Mouse (Mus musculus): ENCODE measurements around the gene Auts2. TPM values are rescaled to one million over a fixed set of nuclear protein-coding genes. Genes with fewer than 3 reads are reported as not detected.

Auts2 gene
- total and polyA plus RNA-seq, 3 experiments: not detected

DNA sequence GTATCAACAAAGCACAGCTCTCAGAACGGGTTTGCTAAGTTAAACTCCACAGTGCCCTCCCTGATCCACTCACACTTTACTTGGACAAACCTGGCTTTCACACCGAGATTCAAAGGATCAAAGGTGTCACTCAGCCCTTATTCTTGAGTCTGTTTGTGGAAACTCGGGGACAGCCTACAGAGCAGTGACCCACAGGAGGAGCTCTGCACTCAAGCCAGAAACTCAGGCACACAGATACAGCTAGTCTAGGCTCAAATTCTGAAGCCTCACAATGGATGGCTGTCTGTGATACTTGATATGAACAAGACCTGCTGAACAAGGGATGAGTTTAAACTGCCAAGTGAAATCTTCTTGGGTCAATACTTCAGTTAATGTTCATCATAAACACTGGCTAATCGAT, 104.7 kb downstream of the Auts2 start:
- dilution Hi-C loops (cut with MboI; ENCODE audit: extremely low pct_ligation_motif_present, extremely low pct_unique_long_range_greater_than_20kb, low sequenced_read_pairs) (no loop called here), in situ Hi-C loops (cut with MboI; ENCODE audit: low pct_ligation_motif_present, low pct_unique_long_range_greater_than_20kb, low sequenced_read_pairs) (no loop called here)
- DNase-seq (ENCODE audit: extremely low read depth): no peak
- Histone ChIP-seq H3K4me1 (ENCODE audit: control insufficient read depth in 1 of 2, insufficient read depth in 2 of 2) (no peaks in the 10 kb centered on the region), H3K4me2 (ENCODE audit: insufficient read depth, low read depth, poor library complexity, severe bottlenecking) (no peak overlapping the region), H3K36me3 (replicated peaks in 1 of 2; ENCODE audit: control insufficient read depth in 1 of 2, insufficient read depth in 1 of 2, low read length in 1 of 2) (no peaks in the 10 kb centered on the region), H3K27ac (ENCODE audit: insufficient read depth, low read depth) (no peak overlapping the region), H3K27me3 (replicated peaks) (no peaks in the 10 kb centered on the region), H3K4me3 (replicated peaks in 1 of 3; ENCODE audit: low read depth in 2 of 3, low read length in 2 of 3, poor library complexity in 1 of 3) (no peak overlapping the region), H3K9ac (ENCODE audit: insufficient read depth, low read depth) (no peak overlapping the region), H3K79me2 (replicated peaks; ENCODE audit: control insufficient read depth, extremely low read depth, insufficient read depth, poor library complexity, severe bottlenecking) (no peaks in the 10 kb centered on the region), H3K9me3 (replicated peaks; ENCODE audit: low read length) (peaks cover 62% of the 10 kb centered on the region)
- TF ChIP-seq USF2 (conservative IDR thresholded peaks at IDR 0.05; ENCODE audit: low read depth, low read length) (no peak), POLR2A (IDR thresholded peaks at IDR 0.05; ENCODE audit: low read depth, low read length) (no peak), POLR2AphosphoS2 (IDR thresholded peaks at IDR 0.05; ENCODE audit: low read depth, low read length) (no peak), CHD2 (IDR thresholded peaks at IDR 0.05; ENCODE audit: low read length) (no peak), ZC3H11A (IDR thresholded peaks at IDR 0.05; ENCODE audit: low read depth, low read length) (no peak), TBP (conservative IDR thresholded peaks at IDR 0.05; ENCODE audit: low read depth, low read length) (no peak), MAZ (IDR thresholded peaks at IDR 0.05; ENCODE audit: low read depth, low read length) (no peak), ZNF384 (IDR thresholded peaks at IDR 0.05; ENCODE audit: low read depth, low read length) (no peak), MEF2A (IDR thresholded peaks at IDR 0.05; ENCODE audit: borderline replicate concordance, low read depth, low read length) (no peak), GABPA (IDR thresholded peaks at IDR 0.05; ENCODE audit: insufficient replicate concordance, low read depth, low read length) (no peak), MYC (IDR thresholded peaks at IDR 0.05; ENCODE audit: low read depth, low read length) (no peak), SIN3A (IDR thresholded peaks at IDR 0.05; ENCODE audit: low read length) (no peak)

DNA sequence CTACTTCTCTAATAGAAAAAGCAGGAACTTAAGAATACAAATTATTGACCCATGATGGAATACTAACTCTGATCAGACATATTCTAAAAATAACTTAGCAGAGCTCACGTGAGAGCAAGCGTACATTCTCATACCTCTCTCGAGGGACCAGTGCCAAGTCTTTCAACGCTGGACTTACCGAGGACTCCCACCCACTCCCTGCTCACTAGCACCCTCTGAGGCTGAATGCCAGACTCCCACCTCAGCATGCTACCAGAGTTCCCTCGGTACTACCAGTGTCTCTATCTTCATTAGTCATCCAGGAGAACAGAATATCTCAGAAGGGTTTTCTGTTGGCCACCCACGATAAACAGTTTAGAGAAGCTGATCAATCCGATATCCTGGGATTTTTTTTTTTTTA, 105.2 kb downstream of the Auts2 start:
- H3K79me2 ChIP-seq (replicated peaks; ENCODE audit: control insufficient read depth, extremely low read depth, insufficient read depth, poor library complexity, severe bottlenecking): no peaks in the 10 kb centered on the region
- H3K9me3 ChIP-seq (replicated peaks; ENCODE audit: low read length): peaks cover 62% of the 10 kb centered on the region
- no peak overlapping the region for H3K9ac ChIP-seq (ENCODE audit: insufficient read depth, low read depth)
- in situ Hi-C loops (cut with MboI; ENCODE audit: low pct_ligation_motif_present, low pct_unique_long_range_greater_than_20kb, low sequenced_read_pairs): no loop called here
- H3K27ac ChIP-seq (ENCODE audit: insufficient read depth, low read depth): no peak overlapping the region
- no peaks in the 10 kb centered on the region for H3K27me3 ChIP-seq (replicated peaks)
- no peaks in the 10 kb centered on the region for H3K36me3 ChIP-seq (replicated peaks in 1 of 2; ENCODE audit: control insufficient read depth in 1 of 2, insufficient read depth in 1 of 2, low read length in 1 of 2)
- H3K4me1 ChIP-seq (ENCODE audit: control insufficient read depth in 1 of 2, insufficient read depth in 2 of 2): no peaks in the 10 kb centered on the region
- TF ChIP-seq ZMIZ1 (IDR thresholded peaks at IDR 0.05; ENCODE audit: low read depth, low read length) (no peak), HCFC1 (IDR thresholded peaks at IDR 0.05; ENCODE audit: low read depth, low read length) (no peak)
- dilution Hi-C loops (cut with MboI; ENCODE audit: extremely low pct_ligation_motif_present, extremely low pct_unique_long_range_greater_than_20kb, low sequenced_read_pairs): no loop called here
- H3K4me3 ChIP-seq (replicated peaks in 1 of 3; ENCODE audit: low read depth in 2 of 3, low read length in 2 of 3, poor library complexity in 1 of 3): no peak overlapping the region
- no peak for DNase-seq (ENCODE audit: extremely low read depth)
- no peak overlapping the region for H3K4me2 ChIP-seq (ENCODE audit: insufficient read depth, low read depth, poor library complexity, severe bottlenecking)

DNA sequence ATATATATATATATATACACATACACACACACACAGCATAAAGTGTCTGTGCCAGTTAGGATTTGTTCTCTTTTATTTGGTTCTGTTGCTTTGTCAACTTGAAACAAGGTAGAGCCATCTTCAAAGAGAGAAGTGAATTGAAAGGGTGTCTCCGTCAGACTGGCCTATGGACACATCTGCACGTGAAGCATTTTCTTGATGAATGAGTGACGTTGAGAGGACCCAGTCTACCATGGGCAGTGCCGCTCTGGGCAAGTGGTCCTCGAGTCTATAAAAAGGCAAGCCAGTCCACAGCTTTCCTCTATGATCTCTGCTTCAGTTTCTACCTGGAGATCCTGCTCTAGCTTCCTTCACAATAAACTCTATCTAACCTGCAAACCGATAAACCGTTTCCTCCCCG, 105.7 kb downstream of the Auts2 start:
- dilution Hi-C loops (cut with MboI; ENCODE audit: extremely low pct_ligation_motif_present, extremely low pct_unique_long_range_greater_than_20kb, low sequenced_read_pairs) (no loop called here), in situ Hi-C loops (cut with MboI; ENCODE audit: low pct_ligation_motif_present, low pct_unique_long_range_greater_than_20kb, low sequenced_read_pairs) (no loop called here)
- no peak for TF ChIP-seq E2F4 (IDR thresholded peaks at IDR 0.05; ENCODE audit: insufficient replicate concordance, low read depth, low read length)
- TF ChIP-seq JUN (IDR thresholded peaks at IDR 0.05; ENCODE audit: insufficient read depth, low read depth, low read length): no peak
- TF ChIP-seq BHLHE40 (IDR thresholded peaks at IDR 0.05; ENCODE audit: low read depth, low read length): no peak
- TF ChIP-seq MEF2A (IDR thresholded peaks at IDR 0.05; ENCODE audit: borderline replicate concordance, low read depth, low read length): no peak
- TF ChIP-seq IRF4 (IDR thresholded peaks at IDR 0.05; ENCODE audit: low read depth, low read length): no peak
- TF ChIP-seq GABPA (IDR thresholded peaks at IDR 0.05; ENCODE audit: insufficient replicate concordance, low read depth, low read length): no peak
- no peak for TF ChIP-seq SMC3 (IDR thresholded peaks at IDR 0.05; ENCODE audit: low read depth, low read length)
- no peak for TF ChIP-seq NELFE (IDR thresholded peaks at IDR 0.05; ENCODE audit: low read depth, low read length)
- TF ChIP-seq ELF1 (IDR thresholded peaks at IDR 0.05; ENCODE audit: low read depth, low read length): no peak
- no peak for TF ChIP-seq UBTF (IDR thresholded peaks at IDR 0.05; ENCODE audit: low read depth, low read length)
- no peak for TF ChIP-seq NRF1 (IDR thresholded peaks at IDR 0.05; ENCODE audit: low read depth, low read length)
- TF ChIP-seq JUND (conservative IDR thresholded peaks at IDR 0.05; ENCODE audit: low read depth, low read length): no peak
- TF ChIP-seq SIN3A (IDR thresholded peaks at IDR 0.05; ENCODE audit: low read length): no peak
- TF ChIP-seq CHD2 (IDR thresholded peaks at IDR 0.05; ENCODE audit: low read length): no peak
- no peak for TF ChIP-seq KAT2A (IDR thresholded peaks at IDR 0.05; ENCODE audit: insufficient replicate concordance, low read length)
- TF ChIP-seq RCOR1 (conservative IDR thresholded peaks at IDR 0.05; ENCODE audit: low read depth, low read length): no peak
- TF ChIP-seq POLR2AphosphoS2 (IDR thresholded peaks at IDR 0.05; ENCODE audit: low read depth, low read length): no peak
- TF ChIP-seq PAX5 (IDR thresholded peaks at IDR 0.05; ENCODE audit: low read length): no peak
- H3K36me3 ChIP-seq (replicated peaks in 1 of 2; ENCODE audit: control insufficient read depth in 1 of 2, insufficient read depth in 1 of 2, low read length in 1 of 2): no peaks in the 10 kb centered on the region
- no peak overlapping the region for H3K27ac ChIP-seq (ENCODE audit: insufficient read depth, low read depth)
- no peaks in the 10 kb centered on the region for H3K27me3 ChIP-seq (replicated peaks)
- DNase-seq (ENCODE audit: extremely low read depth): no peak
- no peak overlapping the region for H3K4me3 ChIP-seq (replicated peaks in 1 of 3; ENCODE audit: low read depth in 2 of 3, low read length in 2 of 3, poor library complexity in 1 of 3)
- peaks cover 60% of the 10 kb centered on the region for H3K9me3 ChIP-seq (replicated peaks; ENCODE audit: low read length)
- H3K4me2 ChIP-seq (ENCODE audit: insufficient read depth, low read depth, poor library complexity, severe bottlenecking): no peak overlapping the region
- H3K79me2 ChIP-seq (replicated peaks; ENCODE audit: control insufficient read depth, extremely low read depth, insufficient read depth, poor library complexity, severe bottlenecking): no peaks in the 10 kb centered on the region
- no peaks in the 10 kb centered on the region for H3K4me1 ChIP-seq (ENCODE audit: control insufficient read depth in 1 of 2, insufficient read depth in 2 of 2)
- H3K9ac ChIP-seq (ENCODE audit: insufficient read depth, low read depth): no peak overlapping the region

Data from CH12.LX (cell line).